In the genomic region with DNA sequence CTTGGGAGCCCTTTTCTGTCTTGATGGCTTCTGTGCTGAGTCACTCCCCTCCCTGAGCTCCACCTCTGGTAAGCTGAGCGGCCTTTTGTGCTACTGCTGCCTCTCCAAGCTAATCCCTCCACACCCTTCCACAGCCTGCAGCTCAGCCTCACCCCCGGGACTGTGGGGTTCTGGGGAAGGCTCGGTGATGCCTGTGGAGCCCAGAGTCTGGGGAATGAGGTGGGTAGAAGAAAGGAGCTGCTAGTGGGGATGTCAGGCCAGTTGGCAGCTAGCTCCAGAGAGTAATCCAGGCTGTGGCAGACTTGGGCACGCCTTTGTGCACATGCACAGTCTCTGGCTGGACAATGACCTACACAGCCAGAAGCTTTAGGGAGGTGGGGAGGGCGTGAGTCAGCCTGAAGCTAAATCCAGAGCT, we compare ENCODE assay signal across 10 mouse cellular contexts. TPM values are rescaled to one million over a fixed set of nuclear protein-coding genes. Genes with fewer than 3 reads are reported as not detected.
DNase-seq lines count a peak whose midpoint lies in the region; ATAC-seq lines count a peak whose summit lies in the region.
"Had no signal": no experiment of that assay in that cellular context is flagged by ENCODE, and none has a peak within 500 bp of the region (broad histone marks: within the 10 kb centered on the region; RNA-seq: fewer than 3 reads in every experiment).

No protein-coding gene starts in this region.

- 12% methylated on average over 5 of the region's 5 CpGs for WGBS in forebrain, embryonic 11.5 days
- 11% methylated on average over 5 of the region's 5 CpGs for WGBS in forebrain, embryonic 14.5 days
- 43% methylated on average over 5 of the region's 5 CpGs for WGBS in neural tube, embryonic 12.5 days
- 37% methylated on average over 5 of the region's 5 CpGs for WGBS in heart, embryonic 16.5 days
- WGBS in stomach, embryonic 15.5 days: 46% methylated on average over 5 of the region's 5 CpGs

- intact Hi-C loops in left cerebral cortex, postnatal 4 days (cut with DNase I): no loop called here

- no peaks in the 10 kb centered on the region for H3K27me3 ChIP-seq in forebrain, embryonic 11.5 days (ENCODE audit: control insufficient read depth, insufficient read depth, low read length)
- H3K27me3 ChIP-seq in forebrain, embryonic 14.5 days (replicated peaks; ENCODE audit: control insufficient read depth, insufficient read depth, low read length): no peaks in the 10 kb centered on the region
- no peaks in the 10 kb centered on the region for H3K27me3 ChIP-seq in neural tube, embryonic 12.5 days (replicated peaks)
- H3K27me3 ChIP-seq in heart, embryonic 16.5 days (ENCODE audit: control insufficient read depth, insufficient read depth, low read length): no peaks in the 10 kb centered on the region
- H3K27me3 ChIP-seq in stomach, embryonic 15.5 days (replicated peaks): no peaks in the 10 kb centered on the region; the same call in 1 of the 2 replicates

- no peak for DNase-seq in forebrain, embryonic 11.5 days (ENCODE audit: low spot score)
- DNase-seq in forebrain, embryonic 14.5 days (ENCODE audit: low spot score): no peak
- DNase-seq in neural tube, embryonic 10.5 days (ENCODE audit: extremely low spot score, low spot score): no peak
- no peak for DNase-seq in left cerebral cortex, postnatal 4 days

- 0 out of 2 replicates have a peak overlapping the region, but pooled peaks have one; percentile 12 for H3K27ac ChIP-seq in forebrain, embryonic 11.5 days (ENCODE audit: low read depth, low read length)
- H3K27ac ChIP-seq in forebrain, embryonic 14.5 days (ENCODE audit: low read depth, low read length): no peak overlapping the region
- no peak overlapping the region for H3K27ac ChIP-seq in neural tube, embryonic 12.5 days
- H3K27ac ChIP-seq in heart, embryonic 16.5 days (ENCODE audit: low read length): peak overlapping the region; percentile 73
- no peak overlapping the region for H3K27ac ChIP-seq in stomach, embryonic 15.5 days
- H3K27ac ChIP-seq: limb, embryonic 10.5 days had no signal

- H3K9ac ChIP-seq in forebrain, embryonic 11.5 days (ENCODE audit: low read length): peak overlapping the region; percentile 39; the same call in 1 of the 2 replicates
- H3K9ac ChIP-seq in forebrain, embryonic 14.5 days (ENCODE audit: low read length): no peak overlapping the region
- 0 out of 2 replicates have a peak overlapping the region, but pooled peaks have one; percentile 13 for H3K9ac ChIP-seq in neural tube, embryonic 12.5 days
- H3K9ac ChIP-seq in heart, embryonic 16.5 days (ENCODE audit: low read length): peak overlapping the region; percentile 54
- H3K9ac ChIP-seq in stomach, embryonic 15.5 days: no peak overlapping the region

- peaks cover 7% of the 10 kb centered on the region for H3K4me1 ChIP-seq in forebrain, embryonic 11.5 days (replicated peaks; ENCODE audit: control insufficient read depth, insufficient read depth, low read length)
- H3K4me1 ChIP-seq in forebrain, embryonic 14.5 days (ENCODE audit: control insufficient read depth, insufficient read depth, low read length): peaks cover 5% of the 10 kb centered on the region
- 0 out of 2 replicates have a peak, but pooled peaks cover 4% of the 10 kb centered on the region for H3K4me1 ChIP-seq in neural tube, embryonic 12.5 days
- peaks cover 69% of the 10 kb centered on the region for H3K4me1 ChIP-seq in heart, embryonic 16.5 days (ENCODE audit: control insufficient read depth, insufficient read depth, low read length)
- peaks cover 5% of the 10 kb centered on the region; the same call in 1 of the 2 replicates for H3K4me1 ChIP-seq in stomach, embryonic 15.5 days

- H3K36me3 ChIP-seq in forebrain, embryonic 11.5 days (ENCODE audit: control insufficient read depth, insufficient read depth, low read length): no peaks in the 10 kb centered on the region
- H3K36me3 ChIP-seq in forebrain, embryonic 14.5 days (ENCODE audit: control insufficient read depth, insufficient read depth, low read length): no peaks in the 10 kb centered on the region
- peaks cover 10% of the 10 kb centered on the region; the same call in 1 of the 2 replicates for H3K36me3 ChIP-seq in neural tube, embryonic 12.5 days
- H3K36me3 ChIP-seq in heart, embryonic 16.5 days (ENCODE audit: control insufficient read depth, insufficient read depth): peaks cover 7% of the 10 kb centered on the region
- H3K36me3 ChIP-seq in stomach, embryonic 15.5 days: no peaks in the 10 kb centered on the region

- 0 out of 2 replicates have a peak overlapping the region, but pooled peaks have one; percentile 16 for H3K4me2 ChIP-seq in forebrain, embryonic 11.5 days (ENCODE audit: low read depth, low read length, severe bottlenecking)
- H3K4me2 ChIP-seq in forebrain, embryonic 14.5 days (ENCODE audit: low read length): no peak overlapping the region
- H3K4me2 ChIP-seq in neural tube, embryonic 12.5 days (replicated peaks): no peak overlapping the region
- peak overlapping the region; percentile 36 for H3K4me2 ChIP-seq in heart, embryonic 16.5 days (ENCODE audit: low read depth, low read length)
- H3K4me2 ChIP-seq in stomach, embryonic 15.5 days: no peak overlapping the region

- 0 out of 2 replicates have a peak, but pooled peaks have one; percentile 27 for ATAC-seq in forebrain, embryonic 11.5 days (replicated peaks; ENCODE audit: low FRiP score)
- ATAC-seq in forebrain, embryonic 14.5 days: no peak
- ATAC-seq in neural tube, embryonic 12.5 days (ENCODE audit: low FRiP score, low read depth): no peak
- ATAC-seq in heart, embryonic 16.5 days (replicated peaks; ENCODE audit: extremely low read depth, insufficient read depth, low FRiP score): peak; percentile 71
- peak; percentile 44; the same call in 1 of the 2 replicates for ATAC-seq in stomach, embryonic 15.5 days (ENCODE audit: insufficient read depth, low FRiP score, low read depth)
- no peak for ATAC-seq in CD4-positive, CD25-positive, alpha-beta regulatory T cell, adult 4 months

- H3K9me3 ChIP-seq in forebrain, embryonic 11.5 days (ENCODE audit: control insufficient read depth, low read length): no peaks in the 10 kb centered on the region
- no peaks in the 10 kb centered on the region for H3K9me3 ChIP-seq in forebrain, embryonic 14.5 days (replicated peaks; ENCODE audit: control insufficient read depth, low read length)
- no peaks in the 10 kb centered on the region for H3K9me3 ChIP-seq in neural tube, embryonic 12.5 days
- no peaks in the 10 kb centered on the region for H3K9me3 ChIP-seq in heart, embryonic 16.5 days (replicated peaks; ENCODE audit: control insufficient read depth, low read length)
- no peaks in the 10 kb centered on the region for H3K9me3 ChIP-seq in stomach, embryonic 15.5 days
- H3K9me3 ChIP-seq: limb, embryonic 10.5 days had no signal

- no peak overlapping the region for H3K4me3 ChIP-seq in forebrain, embryonic 11.5 days (ENCODE audit: low read depth, low read length)
- no peak overlapping the region for H3K4me3 ChIP-seq in forebrain, embryonic 14.5 days (ENCODE audit: low read depth, low read length)
- H3K4me3 ChIP-seq in neural tube, embryonic 12.5 days: no peak overlapping the region
- no peak overlapping the region for H3K4me3 ChIP-seq in heart, embryonic 16.5 days (ENCODE audit: low read length)
- no peak overlapping the region for H3K4me3 ChIP-seq in stomach, embryonic 15.5 days (replicated peaks)
- H3K4me3 ChIP-seq: limb, embryonic 10.5 days had no signal

RNA-seq across cellular contexts. Expression of gene Gm10277, which starts 20.5 kb away (rescaled TPM):
- 1.4 and 1.6 TPM in 2 replicates for polyA plus RNA-seq in forebrain, embryonic 11.5 days (2014; fragmentation: Nextera tagmentation; extraction: Ambion mirVana)
- 0.55 and 0.85 TPM in 2 replicates for polyA plus RNA-seq in forebrain, embryonic 14.5 days (2014; fragmentation: Nextera tagmentation; extraction: Ambion mirVana)
- 2.4 and 2.7 TPM in 2 replicates for polyA plus RNA-seq in neural tube, embryonic 12.5 days (2016; fragmentation: Nextera tagmentation; extraction: Ambion mirVana)
- polyA plus RNA-seq in heart, embryonic 16.5 days (2015; fragmentation: Nextera tagmentation; extraction: Ambion mirVana): 1.2 and 1.3 TPM in 2 replicates
- polyA plus RNA-seq in stomach, embryonic 15.5 days (2015; fragmentation: Nextera tagmentation; extraction: Ambion mirVana): 1.5 and 1.6 TPM in 2 replicates
- polyA plus RNA-seq in CD4-positive, CD25-positive, alpha-beta regulatory T cell, adult 4 months (2017; shearing (Covaris generic)): under 1 TPM; 0.32 to 0.34 TPM
- not detected for total RNA-seq in left cerebral cortex, postnatal 4 days (2021)
- total RNA-seq: heart, adult 18-20 months had no signal

RNA-seq across cellular contexts. Expression of gene Myo18a, which starts 45.0 kb away (rescaled TPM):
- 28.4 and 31.4 TPM in 2 replicates for polyA plus RNA-seq in forebrain, embryonic 11.5 days (2014; fragmentation: Nextera tagmentation; extraction: Ambion mirVana)
- 30.0 and 37.1 TPM in 2 replicates for polyA plus RNA-seq in forebrain, embryonic 14.5 days (2014; fragmentation: Nextera tagmentation; extraction: Ambion mirVana)
- polyA plus RNA-seq in neural tube, embryonic 12.5 days (2016; fragmentation: Nextera tagmentation; extraction: Ambion mirVana): 49.5 and 49.9 TPM in 2 replicates
- 104 and 122 TPM in 2 replicates for polyA plus RNA-seq in heart, embryonic 16.5 days (2015; fragmentation: Nextera tagmentation; extraction: Ambion mirVana)
- 29.7 and 29.9 TPM in 2 replicates for polyA plus RNA-seq in stomach, embryonic 15.5 days (2015; fragmentation: Nextera tagmentation; extraction: Ambion mirVana)
- polyA plus RNA-seq in CD4-positive, CD25-positive, alpha-beta regulatory T cell, adult 4 months (2017; shearing (Covaris generic)): 10 to 100 TPM; 21.4 to 28.9 TPM
- total RNA-seq in left cerebral cortex, postnatal 4 days (2021): 100 to 1,000 TPM; 146 to 151 TPM

Comparison
In these comparisons a context has a peak if more than half of its experiments do, and no peak if none do; other contexts are left out.
1. ATAC-seq: peak in forebrain, embryonic 11.5 days (single experiment), heart, embryonic 16.5 days (single experiment) and stomach, embryonic 15.5 days (single experiment); none in forebrain, embryonic 14.5 days (single experiment), neural tube, embryonic 12.5 days (single experiment) and CD4-positive, CD25-positive, alpha-beta regulatory T cell, adult 4 months (single experiment).
2. H3K27ac ChIP-seq: peak in forebrain, embryonic 11.5 days (single experiment) and heart, embryonic 16.5 days (single experiment); none in forebrain, embryonic 14.5 days (single experiment), neural tube, embryonic 12.5 days (single experiment) and stomach, embryonic 15.5 days (single experiment).
3. H3K4me2 ChIP-seq: peak in forebrain, embryonic 11.5 days (single experiment) and heart, embryonic 16.5 days (single experiment); none in forebrain, embryonic 14.5 days (single experiment), neural tube, embryonic 12.5 days (single experiment) and stomach, embryonic 15.5 days (single experiment).
4. H3K9ac ChIP-seq: peak in forebrain, embryonic 11.5 days (single experiment), neural tube, embryonic 12.5 days (single experiment) and heart, embryonic 16.5 days (single experiment); none in forebrain, embryonic 14.5 days (single experiment) and stomach, embryonic 15.5 days (single experiment).